Mouse (Mus musculus) liver, postnatal 0 days (tissue): Measurements from ENCODE around the gene Zdhhc12. TPM values are rescaled to one million over a fixed set of nuclear protein-coding genes. Genes with fewer than 3 reads are reported as not detected.

Experiments used
- ATAC-seq: fragments of 200-750 bp; cut with Nextera tagmentation; 2 replicates; pipeline ENCODE4 v1.8.0; 2017; ENCODE audit warnings: mild to moderate bottlenecking, moderate library complexity
- DNase-seq: peaks from one replicate; pipeline ENCODE4 v3.0.0-alpha.2; 2016
- H3K27ac ChIP-seq: fragments of 300-500 bp; sonication (generic); 2 replicates; pipeline ENCODE4 v1.5.1; 2014; ENCODE audit warnings: antibody characterized with exemption, moderate library complexity, mild to moderate bottlenecking, low read depth
- H3K27me3 ChIP-seq: fragments of 300-500 bp; sonication (generic); 2 replicates; pipeline ENCODE4 v1.6.1; 2014; ENCODE audit warnings: low read length, control low read depth, mixed read lengths; ENCODE audit not compliant: insufficient read depth
- H3K36me3 ChIP-seq: fragments of 300-500 bp; sonication (generic); replicated peaks from 2 replicates; pipeline ENCODE4 v1.6.1; 2014; ENCODE audit warnings: mild to moderate bottlenecking, control low read depth, low read length, moderate library complexity, mixed read lengths; ENCODE audit not compliant: insufficient read depth
- H3K4me1 ChIP-seq: fragments of 300-500 bp; sonication (generic); 2 replicates; pipeline ENCODE4 v1.6.1; 2014; ENCODE audit warnings: antibody characterized with exemption, mild to moderate bottlenecking, control low read depth; ENCODE audit not compliant: insufficient read depth
- H3K4me2 ChIP-seq: fragments of 300-500 bp; sonication (generic); 2 replicates; pipeline ENCODE4 v1.6.1; 2014; ENCODE audit warnings: low read depth, mild to moderate bottlenecking, low read length, moderate library complexity, mixed read lengths
- H3K4me3 ChIP-seq: fragments of 300-500 bp; sonication (generic); 2 replicates; pipeline ENCODE4 v1.5.1; 2014; ENCODE audit warnings: low read depth, low read length
- H3K9ac ChIP-seq: fragments of 300-500 bp; sonication (generic); replicated peaks from 2 replicates; pipeline ENCODE4 v1.6.1; 2014; ENCODE audit warnings: mild to moderate bottlenecking, moderate library complexity
- H3K9me3 ChIP-seq: fragments of 300-500 bp; sonication (generic); 2 replicates; pipeline ENCODE4 v1.6.1; 2016; ENCODE audit warnings: mild to moderate bottlenecking, control low read depth, low read length, mixed read lengths
- CTCF ChIP-seq: sonication (generic); IDR thresholded peaks from 2 replicates; pipeline ENCODE4 v1.5.1; 2016; ENCODE audit warnings: antibody characterized with exemption, low read depth
- EP300 ChIP-seq: IDR thresholded peaks from 2 replicates; pipeline ENCODE4 v1.6.1; 2016; ENCODE audit warnings: antibody characterized with exemption, low read depth, mild to moderate bottlenecking
- WGBS: fragments of 180-500 bp; shearing (Covaris S2); extraction: QIAGEN DNeasy Blood & Tissue Kit; methylation state at CpG from one replicate; pipeline ENCODE4 v1.1.7; 2014; ENCODE audit not compliant: insufficient replicate concordance; 5-methylcytosine and 5-hydroxymethylcytosine counted together
- polyA plus RNA-seq: library from polyadenylated mRNA; unstranded; fragments of >200 nt; fragmentation: Nextera tagmentation; extraction: Ambion mirVana; gene quantifications from 2 replicates; pipeline ENCODE4 v1.2.1, GENCODE M21; 2015

Gene Zdhhc12
- polyA plus RNA-seq, 1 experiment from 2014 or later = 25.1 TPM

- DNase-seq = peak; percentile 23
- H3K4me2 ChIP-seq = peak overlapping the region; percentile 96
- 1% methylated on average over 43 of the region's 44 CpGs for WGBS
- H3K27ac ChIP-seq = peak overlapping the region; percentile 92
- H3K9ac ChIP-seq = peak overlapping the region; percentile 85
- H3K36me3 ChIP-seq = 0 out of 2 replicates have a peak, but pooled peaks cover 3% of the 10 kb centered on the region
- H3K4me3 ChIP-seq = peak overlapping the region; percentile 66
- H3K27me3 ChIP-seq = no peaks in the 10 kb centered on the region
- no peak for TF ChIP-seq CTCF
- ATAC-seq = no peak; the same call in 1 of the 2 replicates
- H3K9me3 ChIP-seq = no peaks in the 10 kb centered on the region
- H3K4me1 ChIP-seq = peaks cover 17% of the 10 kb centered on the region
Observed at GRCm38 (mm10) chr2:30123729-30124471, 30.5 kb upstream of the Zdhhc12 start.

DNA sequence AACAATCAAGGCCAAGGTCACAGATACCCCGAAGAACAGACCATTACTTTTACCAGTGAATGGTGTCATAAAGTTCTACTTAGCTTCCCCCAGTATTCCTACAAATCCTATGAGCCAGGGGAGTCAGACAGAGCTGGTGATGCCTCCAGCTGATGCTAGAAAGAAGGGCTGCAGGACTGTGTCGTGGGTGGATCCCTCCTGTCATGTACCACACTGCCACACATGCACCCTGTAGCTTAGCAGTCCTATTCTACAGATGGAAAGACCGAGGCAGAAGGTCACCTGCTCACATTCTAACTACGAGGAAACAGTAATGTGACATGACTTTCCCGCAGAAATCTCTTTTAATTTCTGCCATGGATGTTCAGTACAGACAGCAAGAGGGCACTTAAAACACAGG lies 29.3 kb upstream of the Zdhhc12 start:
- TF ChIP-seq CTCF (no peak), EP300 (no peak)
- peaks cover 17% of the 10 kb centered on the region for H3K4me1 ChIP-seq
- 0 out of 2 replicates have a peak, but pooled peaks cover 3% of the 10 kb centered on the region for H3K36me3 ChIP-seq
- WGBS = 76% methylated on average over 5 of the region's 5 CpGs
- no peak overlapping the region for H3K4me3 ChIP-seq
- H3K27ac ChIP-seq = no peak overlapping the region
- no peaks in the 10 kb centered on the region for H3K27me3 ChIP-seq
- H3K9ac ChIP-seq = no peak overlapping the region
- no peak overlapping the region for H3K4me2 ChIP-seq
- H3K9me3 ChIP-seq = no peaks in the 10 kb centered on the region
- ATAC-seq (no peak), DNase-seq (no peak)

DNA sequence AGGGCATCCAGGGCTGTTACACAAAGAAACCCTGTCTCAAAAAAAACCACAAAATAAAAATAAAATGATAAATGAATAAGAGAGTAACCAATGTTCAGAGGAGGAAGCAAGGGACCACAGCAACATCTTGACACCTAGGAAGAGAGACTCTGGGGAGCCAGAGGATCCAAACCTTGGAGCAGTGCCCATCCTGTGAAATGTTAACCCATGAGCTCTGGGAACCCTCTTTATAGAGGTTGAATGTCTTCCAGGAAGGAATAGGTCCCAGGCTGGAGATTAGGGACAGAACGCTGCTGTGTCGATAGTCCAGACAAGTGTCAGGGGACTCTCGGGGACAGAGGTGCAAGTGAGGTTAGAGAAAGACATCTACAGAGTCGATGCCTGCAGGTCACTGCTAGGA lies 26.8 kb upstream of the Zdhhc12 start:
- H3K4me1 ChIP-seq = peaks cover 17% of the 10 kb centered on the region
- H3K4me3 ChIP-seq = no peak overlapping the region
- DNase-seq (no peak), ATAC-seq (no peak)
- H3K4me2 ChIP-seq = no peak overlapping the region
- no peaks in the 10 kb centered on the region for H3K27me3 ChIP-seq
- no peak overlapping the region for H3K27ac ChIP-seq
- no peak overlapping the region for H3K9ac ChIP-seq
- H3K36me3 ChIP-seq = 0 out of 2 replicates have a peak, but pooled peaks cover 3% of the 10 kb centered on the region
- TF ChIP-seq CTCF (no peak), EP300 (no peak)
- no peaks in the 10 kb centered on the region for H3K9me3 ChIP-seq
- 77% methylated on average over 4 of the region's 4 CpGs for WGBS

GRCm38 (mm10) chr2:30119641-30120051 lies 26.2 kb upstream of the Zdhhc12 start:
- Histone ChIP-seq H3K9ac (no peak overlapping the region), H3K27me3 (no peaks in the 10 kb centered on the region), H3K4me2 (no peak overlapping the region), H3K27ac (no peak overlapping the region), H3K4me3 (no peak overlapping the region), H3K36me3 (0 out of 2 replicates have a peak, but pooled peaks cover 3% of the 10 kb centered on the region), H3K4me1 (peaks cover 11% of the 10 kb centered on the region), H3K9me3 (no peaks in the 10 kb centered on the region)
- no peak for DNase-seq
- 71% methylated on average over 6 of the region's 6 CpGs for WGBS
- no peak for ATAC-seq
- TF ChIP-seq CTCF (no peak), EP300 (no peak)

- peaks cover 28% of the 10 kb centered on the region for H3K36me3 ChIP-seq
- no peaks in the 10 kb centered on the region for H3K27me3 ChIP-seq
- peaks cover 3% of the 10 kb centered on the region; the same call in 1 of the 2 replicates for H3K4me1 ChIP-seq
- no peak overlapping the region for H3K4me3 ChIP-seq
- DNase-seq (no peak), ATAC-seq (peak; percentile 23; the same call in 1 of the 2 replicates)
- no peak overlapping the region for H3K9ac ChIP-seq
- WGBS = 30% methylated on average over 5 of the region's 5 CpGs
- no peaks in the 10 kb centered on the region for H3K9me3 ChIP-seq
- no peak overlapping the region for H3K4me2 ChIP-seq
- TF ChIP-seq EP300 (no peak), CTCF (no peak)
- no peak overlapping the region for H3K27ac ChIP-seq
Observed at GRCm38 (mm10) chr2:30112564-30112963, 19.1 kb upstream of the Zdhhc12 start.

DNA sequence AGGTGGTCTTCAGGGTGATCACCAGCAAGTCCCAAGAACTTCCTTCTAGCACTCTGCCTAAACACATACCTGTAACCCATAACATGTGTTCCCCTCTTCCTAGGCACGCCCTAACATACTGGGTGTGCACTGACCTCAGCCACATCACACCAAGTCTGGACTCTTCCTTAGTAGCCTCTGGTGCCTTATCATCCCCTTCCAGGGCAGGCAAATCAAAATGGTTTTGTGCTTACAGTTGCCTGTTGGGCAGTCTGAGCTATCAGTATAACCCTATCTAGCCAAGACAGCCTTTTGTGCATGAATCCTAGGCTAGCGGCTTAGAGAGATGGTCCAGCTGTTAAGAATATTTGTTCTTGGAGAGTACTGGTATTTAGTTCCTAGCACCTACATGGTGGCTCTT lies 18.1 kb upstream of the Zdhhc12 start:
- 56% methylated on average over 2 of the region's 2 CpGs for WGBS
- Histone ChIP-seq H3K9ac (no peak overlapping the region), H3K4me2 (no peak overlapping the region), H3K9me3 (no peaks in the 10 kb centered on the region), H3K36me3 (peaks cover 35% of the 10 kb centered on the region), H3K4me3 (no peak overlapping the region), H3K27me3 (no peaks in the 10 kb centered on the region), H3K4me1 (peaks cover 3% of the 10 kb centered on the region; the same call in 1 of the 2 replicates), H3K27ac (no peak overlapping the region)
- peak; percentile 69 for ATAC-seq
- DNase-seq = no peak
- no peak for TF ChIP-seq CTCF
- TF ChIP-seq EP300 = peak; percentile 89
